Mouse (Mus musculus) heart, postnatal 0 days (tissue): ENCODE measurements around the gene Polr3e.

Experiments used
- CTCF ChIP-seq: IDR thresholded peaks from 2 replicates; pipeline ENCODE4 v1.5.1; 2016; ENCODE audit warnings: antibody characterized with exemption, control low read depth, low read depth
- EP300 ChIP-seq: IDR thresholded peaks from 2 replicates; pipeline ENCODE4 v1.6.1; 2016; ENCODE audit warnings: antibody characterized with exemption, low read depth

DNA sequence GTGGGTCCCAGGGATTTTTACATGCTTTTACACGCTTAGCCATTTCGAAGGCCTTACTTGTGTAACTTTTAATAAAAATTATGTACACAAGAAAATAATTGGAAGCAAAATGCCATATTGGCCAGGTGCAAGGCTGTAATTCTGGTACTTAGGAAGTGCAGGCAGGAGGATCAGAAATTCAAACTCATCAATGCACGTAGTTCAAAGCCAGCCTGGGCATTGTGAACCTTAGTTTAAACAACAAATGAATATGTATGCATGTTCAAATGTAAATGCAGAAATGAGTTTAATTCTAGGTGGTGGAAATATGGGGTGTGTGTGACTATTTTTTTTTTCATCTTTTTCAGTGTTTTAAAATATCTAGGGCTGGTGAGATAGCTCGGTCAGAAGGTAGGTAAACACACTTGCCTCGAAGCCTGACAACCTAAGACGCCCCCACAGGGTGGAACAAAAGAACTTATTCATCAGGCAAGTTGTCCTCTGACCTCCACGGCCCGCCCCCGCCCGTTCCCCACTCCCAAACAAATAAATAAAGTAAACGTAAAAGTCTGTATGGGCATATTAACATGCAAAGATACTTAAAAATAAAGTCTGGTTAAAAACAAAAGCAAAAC is 1.2 kb upstream of the Polr3e start:
- TF ChIP-seq CTCF (no peak), EP300 (no peak)
